Mouse (Mus musculus) heart, postnatal 4 days (tissue): ENCODE data around the gene Nlk. TPM values are rescaled to one million over a fixed set of nuclear protein-coding genes. Genes with fewer than 3 reads are reported as not detected.
"Not testable (repeated sequence)": the region's sequence is repeated elsewhere in the genome, so short reads cannot be mapped to it uniquely, and the experiment has no call there.

Experiments
- DNase-seq: peaks from one replicate; pipeline ENCODE4 v3.0.0; 2021
- total RNA-seq, 2 experiments: library from RNA; stranded (reverse); gene quantifications; 2 replicates each; pipeline ENCODE4 v1.2.3; 2021

Gene Nlk
- total RNA-seq, 2 experiments from 2014 or later: 20.6 to 20.8 TPM

GRCm38 (mm10) chr11:78681058-78681457 is 16.1 kb downstream of the Nlk start:
- no peak for DNase-seq

GRCm38 (mm10) chr11:78678761-78679160 is 18.4 kb downstream of the Nlk start:
- no peak for DNase-seq

GRCm38 (mm10) chr11:78668647-78669046 is 28.5 kb downstream of the Nlk start:
- DNase-seq: no peak

- no peak for DNase-seq
Measured at GRCm38 (mm10) chr11:78664853-78665252, 32.3 kb downstream of the Nlk start.

- no peak for DNase-seq
Measured at GRCm38 (mm10) chr11:78663916-78664315, 33.3 kb downstream of the Nlk start.

GRCm38 (mm10) chr11:78649143-78649542 is 48.0 kb downstream of the Nlk start:
- DNase-seq: no peak

GRCm38 (mm10) chr11:78648405-78648804 is 48.8 kb downstream of the Nlk start:
- DNase-seq: not testable (repeated sequence)

GRCm38 (mm10) chr11:78643746-78644145 is 53.4 kb downstream of the Nlk start:
- DNase-seq: no peak

GRCm38 (mm10) chr11:78642151-78642550 is 55.0 kb downstream of the Nlk start:
- no peak for DNase-seq

- DNase-seq: no peak
Measured at GRCm38 (mm10) chr11:78641088-78641487, 56.1 kb downstream of the Nlk start.

GRCm38 (mm10) chr11:78632782-78633181 is 64.4 kb downstream of the Nlk start:
- no peak for DNase-seq

GRCm38 (mm10) chr11:78628871-78629270 is 68.3 kb downstream of the Nlk start:
- DNase-seq: no peak

GRCm38 (mm10) chr11:78624377-78624776 is 72.8 kb downstream of the Nlk start:
- peak; percentile 17 for DNase-seq

- no peak for DNase-seq
Measured at GRCm38 (mm10) chr11:78621926-78622325, 75.2 kb downstream of the Nlk start.

GRCm38 (mm10) chr11:78620179-78620578 is 77.0 kb downstream of the Nlk start:
- DNase-seq: no peak

GRCm38 (mm10) chr11:78611273-78611672 is 85.9 kb downstream of the Nlk start:
- DNase-seq: no peak

GRCm38 (mm10) chr11:78609657-78610056 is 87.5 kb downstream of the Nlk start:
- DNase-seq: no peak

GRCm38 (mm10) chr11:78604826-78605225 is 92.3 kb downstream of the Nlk start:
- no peak for DNase-seq

- DNase-seq: no peak
Measured at GRCm38 (mm10) chr11:78602781-78603180, 94.4 kb downstream of the Nlk start.

- no peak for DNase-seq
Measured at GRCm38 (mm10) chr11:78600926-78601590, 96.1 kb downstream of the Nlk start.

- DNase-seq: no peak
Measured at GRCm38 (mm10) chr11:78600496-78600895, 96.7 kb downstream of the Nlk start.

GRCm38 (mm10) chr11:78600051-78600450 is 97.1 kb downstream of the Nlk start:
- no peak for DNase-seq

- no peak for DNase-seq
Measured at GRCm38 (mm10) chr11:78598763-78599415, 98.3 kb downstream of the Nlk start.

- DNase-seq: no peak
Measured at GRCm38 (mm10) chr11:78596750-78597149, 100.4 kb downstream of the Nlk start.
